Mouse (Mus musculus) limb, embryonic 14.5 days (tissue): ENCODE data around the gene Slc19a3. TPM values are rescaled to one million over a fixed set of nuclear protein-coding genes. Genes with fewer than 3 reads are reported as not detected.

Experiments
- ATAC-seq: fragments of 200-750 bp; cut with Nextera tagmentation; 2 replicates; pipeline ENCODE4 v1.8.0; 2017; ENCODE audit warnings: low read depth, moderate number of reproducible peaks, moderate TSS enrichment; ENCODE audit not compliant: low FRiP score
- DNase-seq: peaks from one replicate; pipeline ENCODE4 v3.0.0-alpha.2; 2015; ENCODE audit warnings: low spot score
- H3K27ac ChIP-seq: fragments of 300-500 bp; sonication (generic); replicated peaks from 2 replicates; pipeline ENCODE4 v1.5.1; 2014; ENCODE audit warnings: low read depth, mild to moderate bottlenecking, low read length, moderate library complexity, mixed read lengths
- H3K27me3 ChIP-seq: fragments of 300-500 bp; sonication (generic); 2 replicates; pipeline ENCODE4 v1.6.1; 2014; ENCODE audit warnings: low read length, mixed read lengths; ENCODE audit not compliant: control insufficient read depth, insufficient read depth
- H3K36me3 ChIP-seq: fragments of 300-500 bp; sonication (generic); 2 replicates; pipeline ENCODE4 v1.6.1; 2014; ENCODE audit warnings: mild to moderate bottlenecking, low read length, moderate library complexity, mixed read lengths; ENCODE audit not compliant: control insufficient read depth, insufficient read depth
- H3K4me1 ChIP-seq: fragments of 300-500 bp; sonication (generic); 2 replicates; pipeline ENCODE4 v1.6.1; 2014; ENCODE audit warnings: antibody characterized with exemption, low read length, mixed read lengths; ENCODE audit not compliant: control insufficient read depth, insufficient read depth
- H3K4me2 ChIP-seq: fragments of 300-500 bp; sonication (generic); replicated peaks from 2 replicates; pipeline ENCODE4 v1.6.1; 2014; ENCODE audit warnings: low read depth, mild to moderate bottlenecking, low read length, moderate library complexity; ENCODE audit not compliant: severe bottlenecking
- H3K4me3 ChIP-seq: fragments of 300-500 bp; sonication (generic); replicated peaks from 2 replicates; pipeline ENCODE4 v1.5.1; 2014; ENCODE audit warnings: low read length
- H3K9ac ChIP-seq: fragments of 300-500 bp; sonication (generic); 2 replicates; pipeline ENCODE4 v1.6.1; 2014; ENCODE audit warnings: mild to moderate bottlenecking, low read depth, low read length, moderate library complexity; ENCODE audit not compliant: severe bottlenecking
- H3K9me3 ChIP-seq: fragments of 300-500 bp; sonication (generic); 2 replicates; pipeline ENCODE4 v1.6.1; 2016; ENCODE audit warnings: low read length; ENCODE audit not compliant: control insufficient read depth
- POLR2A ChIP-seq: fragments of 200-500 bp; IDR thresholded peaks from 2 replicates; pipeline ENCODE4 v1.8.0; 2012; ENCODE audit warnings: inconsistent platforms, mild to moderate bottlenecking, moderate library complexity, borderline replicate concordance; ENCODE audit not compliant: insufficient read depth, insufficient read length; ENCODE audit errors: extremely low read depth
- WGBS: fragments of 180-500 bp; shearing (Covaris S2); extraction: QIAGEN DNeasy Blood & Tissue Kit; methylation state at CpG from one replicate; pipeline ENCODE4 v1.1.7; 2014; 5-methylcytosine and 5-hydroxymethylcytosine counted together
- polyA plus RNA-seq, 2 experiments: library from polyadenylated mRNA; depleted of rRNA in 1 of 2; stranded (reverse) in 1 of 2; unstranded in 1 of 2; fragments of >200 nt; fragmentation: Nextera tagmentation in 1 of 2; extraction: Ambion mirVana in 1 of 2; gene quantifications; 2 replicates each; pipeline versions ENCODE4 v1.2.1 to v1.2.3; 2012 to 2014

Gene Slc19a3
- polyA plus RNA-seq, 2 experiments = 0.54 to 1.2 TPM

GRCm38 (mm10) chr1:82974342-82974741 is 63.9 kb downstream of the Slc19a3 start:
- WGBS = 92% methylated on average over 9 of the region's 9 CpGs
- H3K4me3 ChIP-seq = no peak overlapping the region

GRCm38 (mm10) chr1:82973901-82974300 is 64.3 kb downstream of the Slc19a3 start:
- Histone ChIP-seq H3K4me2 (no peak overlapping the region), H3K27ac (no peak overlapping the region), H3K27me3 (no peaks in the 10 kb centered on the region), H3K4me3 (no peak overlapping the region), H3K36me3 (no peaks in the 10 kb centered on the region), H3K9ac (no peak overlapping the region), H3K4me1 (no peaks in the 10 kb centered on the region), H3K9me3 (no peaks in the 10 kb centered on the region)
- TF ChIP-seq POLR2A = no peak
- WGBS = 66% methylated on average over 6 of the region's 6 CpGs
- DNase-seq (no peak), ATAC-seq (no peak)

More at GRCm38 (mm10) chr1:82974342-82974741, 63.9 kb downstream of the Slc19a3 start:
- H3K9me3 ChIP-seq = no peaks in the 10 kb centered on the region
- H3K4me2 ChIP-seq = no peak overlapping the region
- ATAC-seq (no peak), DNase-seq (no peak)
- no peak for TF ChIP-seq POLR2A
- no peak overlapping the region for H3K27ac ChIP-seq
- H3K36me3 ChIP-seq = no peaks in the 10 kb centered on the region
- H3K4me1 ChIP-seq = no peaks in the 10 kb centered on the region
- H3K9ac ChIP-seq = no peak overlapping the region
- H3K27me3 ChIP-seq = no peaks in the 10 kb centered on the region

GRCm38 (mm10) chr1:82973244-82973643 is 65.0 kb downstream of the Slc19a3 start:
- 69% methylated on average over 1 of the region's 1 CpGs for WGBS
- Histone ChIP-seq H3K27ac (no peak overlapping the region), H3K27me3 (no peaks in the 10 kb centered on the region), H3K36me3 (no peaks in the 10 kb centered on the region), H3K4me1 (no peaks in the 10 kb centered on the region), H3K4me2 (no peak overlapping the region), H3K9ac (no peak overlapping the region), H3K9me3 (no peaks in the 10 kb centered on the region), H3K4me3 (no peak overlapping the region)
- DNase-seq = no peak
- TF ChIP-seq POLR2A = no peak
- ATAC-seq = no peak

GRCm38 (mm10) chr1:82972046-82972445 is 66.2 kb downstream of the Slc19a3 start:
- no peak overlapping the region for H3K4me2 ChIP-seq
- no peak for DNase-seq
- H3K9me3 ChIP-seq = no peaks in the 10 kb centered on the region
- 47% methylated on average over 4 of the region's 4 CpGs for WGBS
- no peaks in the 10 kb centered on the region for H3K27me3 ChIP-seq
- ATAC-seq = no peak
- no peak for TF ChIP-seq POLR2A
- H3K36me3 ChIP-seq = no peaks in the 10 kb centered on the region
- no peaks in the 10 kb centered on the region for H3K4me1 ChIP-seq
- H3K4me3 ChIP-seq = no peak overlapping the region
- no peak overlapping the region for H3K27ac ChIP-seq
- H3K9ac ChIP-seq = no peak overlapping the region

GRCm38 (mm10) chr1:82966413-82966812 is 71.8 kb downstream of the Slc19a3 start:
- no peak overlapping the region for H3K9ac ChIP-seq
- WGBS = 72% methylated on average over 3 of the region's 3 CpGs
- no peak overlapping the region for H3K4me3 ChIP-seq

More at GRCm38 (mm10) chr1:82966413-82966812, 71.8 kb downstream of the Slc19a3 start:
- TF ChIP-seq POLR2A = no peak
- Histone ChIP-seq H3K27ac (no peak overlapping the region), H3K36me3 (no peaks in the 10 kb centered on the region), H3K27me3 (no peaks in the 10 kb centered on the region), H3K9me3 (no peaks in the 10 kb centered on the region), H3K4me1 (no peaks in the 10 kb centered on the region), H3K4me2 (no peak overlapping the region)
- ATAC-seq (no peak), DNase-seq (no peak)

Other genes starting within 250 kb of the Slc19a3 start
- gene Agfg1, start 199.0 kb downstream of the Slc19a3 start, polyA plus RNA-seq (2012; rRNA removed) = 39.6 and 47.4 TPM in 2 replicates
- 36.9 and 41.8 TPM in 2 replicates for gene Agfg1, start 199.0 kb downstream of the Slc19a3 start, polyA plus RNA-seq (2014; fragmentation: Nextera tagmentation; extraction: Ambion mirVana)
- gene A030005L19Rik, start 125.1 kb downstream of the Slc19a3 start, polyA plus RNA-seq (2012; rRNA removed) = 0.55 and 1.9 TPM in 2 replicates
- 0.23 TPM in 1 of 2 replicates, not detected in the other for gene A030005L19Rik, start 125.1 kb downstream of the Slc19a3 start, polyA plus RNA-seq (2014; fragmentation: Nextera tagmentation; extraction: Ambion mirVana)
- gene A030014E15Rik, start 113.5 kb downstream of the Slc19a3 start, polyA plus RNA-seq (2012; rRNA removed) = not detected in 2 replicates
- gene A030014E15Rik, start 113.5 kb downstream of the Slc19a3 start, polyA plus RNA-seq (2014; fragmentation: Nextera tagmentation; extraction: Ambion mirVana) = not detected in 2 replicates
- 0.08 TPM in 1 of 2 replicates, not detected in the other for gene Gm6217, start 107.0 kb downstream of the Slc19a3 start, polyA plus RNA-seq (2012; rRNA removed)
- not detected in 2 replicates for gene Gm6217, start 107.0 kb downstream of the Slc19a3 start, polyA plus RNA-seq (2014; fragmentation: Nextera tagmentation; extraction: Ambion mirVana)
- gene A030003K21Rik, start 95.1 kb downstream of the Slc19a3 start, polyA plus RNA-seq (2012; rRNA removed) = 0.08 TPM in 1 of 2 replicates, not detected in the other
- 0.33 TPM in 1 of 2 replicates, not detected in the other for gene A030003K21Rik, start 95.1 kb downstream of the Slc19a3 start, polyA plus RNA-seq (2014; fragmentation: Nextera tagmentation; extraction: Ambion mirVana)
- 0.14 TPM in 1 of 2 replicates, not detected in the other for gene Gm7544, start 82.4 kb downstream of the Slc19a3 start, polyA plus RNA-seq (2012; rRNA removed)
- not detected in 2 replicates for gene Gm7544, start 82.4 kb downstream of the Slc19a3 start, polyA plus RNA-seq (2014; fragmentation: Nextera tagmentation; extraction: Ambion mirVana)
- not detected in 2 replicates for gene Gm47955, start 78.2 kb downstream of the Slc19a3 start, polyA plus RNA-seq (2012; rRNA removed)
- not detected in 2 replicates for gene Gm47955, start 78.2 kb downstream of the Slc19a3 start, polyA plus RNA-seq (2014; fragmentation: Nextera tagmentation; extraction: Ambion mirVana)
- gene Gm47959, start 37.9 kb downstream of the Slc19a3 start, polyA plus RNA-seq (2012; rRNA removed) = not detected in 2 replicates
- not detected in 2 replicates for gene Gm47959, start 37.9 kb downstream of the Slc19a3 start, polyA plus RNA-seq (2014; fragmentation: Nextera tagmentation; extraction: Ambion mirVana)
- not detected in 2 replicates for gene Krtap28-10, start 4.0 kb upstream of the Slc19a3 start, polyA plus RNA-seq (2012; rRNA removed)
- gene Krtap28-10, start 4.0 kb upstream of the Slc19a3 start, polyA plus RNA-seq (2014; fragmentation: Nextera tagmentation; extraction: Ambion mirVana) = not detected in 2 replicates
- not detected in 2 replicates for gene Gm47969, start 6.5 kb upstream of the Slc19a3 start, polyA plus RNA-seq (2012; rRNA removed)
- not detected in 2 replicates for gene Gm47969, start 6.5 kb upstream of the Slc19a3 start, polyA plus RNA-seq (2014; fragmentation: Nextera tagmentation; extraction: Ambion mirVana)
- not detected in 2 replicates for gene A030005K14Rik, start 20.9 kb upstream of the Slc19a3 start, polyA plus RNA-seq (2012; rRNA removed)
- gene A030005K14Rik, start 20.9 kb upstream of the Slc19a3 start, polyA plus RNA-seq (2014; fragmentation: Nextera tagmentation; extraction: Ambion mirVana) = not detected in 2 replicates
- 0.09 and 0.13 TPM in 2 replicates for gene Krtap28-13, start 22.5 kb upstream of the Slc19a3 start, polyA plus RNA-seq (2012; rRNA removed)
- gene Krtap28-13, start 22.5 kb upstream of the Slc19a3 start, polyA plus RNA-seq (2014; fragmentation: Nextera tagmentation; extraction: Ambion mirVana) = not detected in 2 replicates
- gene Ccl20, start 78.3 kb upstream of the Slc19a3 start, polyA plus RNA-seq (2012; rRNA removed) = 0.13 TPM in 1 of 2 replicates, not detected in the other
- gene Ccl20, start 78.3 kb upstream of the Slc19a3 start, polyA plus RNA-seq (2014; fragmentation: Nextera tagmentation; extraction: Ambion mirVana) = not detected in 2 replicates
- 0.36 and 0.45 TPM in 2 replicates for gene Daw1, start 121.3 kb upstream of the Slc19a3 start, polyA plus RNA-seq (2012; rRNA removed)
- gene Daw1, start 121.3 kb upstream of the Slc19a3 start, polyA plus RNA-seq (2014; fragmentation: Nextera tagmentation; extraction: Ambion mirVana) = 0.18 and 0.29 TPM in 2 replicates